Mouse (Mus musculus): ENCODE measurements around the gene Ifitm1.
"Not testable (repeated sequence)": the region's sequence is repeated elsewhere in the genome, so short reads cannot be mapped to it uniquely, and the experiment has no call there.

The Ifitm1 gene

DNA sequence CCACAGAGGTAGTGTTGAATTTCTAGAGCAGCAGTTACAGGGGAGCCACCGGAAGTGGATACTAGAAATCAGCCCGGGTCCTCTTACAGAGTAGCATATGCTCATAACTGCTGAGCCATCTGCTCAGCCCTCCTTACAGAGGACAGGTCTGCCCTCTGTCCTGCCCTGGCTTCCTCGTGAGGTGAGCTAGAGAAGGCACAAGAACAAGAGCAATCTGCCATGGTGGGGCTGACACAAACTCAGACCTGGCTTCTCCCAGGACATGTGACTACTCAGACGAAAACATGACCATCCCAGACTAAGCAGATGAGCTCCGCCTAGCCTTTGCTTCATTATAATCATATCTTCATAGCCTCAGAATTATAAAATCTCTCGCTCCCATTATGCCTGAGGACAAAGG, 15.3 kb upstream of the Ifitm1 start:
- DNase-seq, result no peak

- DNase-seq, result no peak
Observed at GRCm38 (mm10) chr7:140952441-140952840, 14.6 kb upstream of the Ifitm1 start.

DNA sequence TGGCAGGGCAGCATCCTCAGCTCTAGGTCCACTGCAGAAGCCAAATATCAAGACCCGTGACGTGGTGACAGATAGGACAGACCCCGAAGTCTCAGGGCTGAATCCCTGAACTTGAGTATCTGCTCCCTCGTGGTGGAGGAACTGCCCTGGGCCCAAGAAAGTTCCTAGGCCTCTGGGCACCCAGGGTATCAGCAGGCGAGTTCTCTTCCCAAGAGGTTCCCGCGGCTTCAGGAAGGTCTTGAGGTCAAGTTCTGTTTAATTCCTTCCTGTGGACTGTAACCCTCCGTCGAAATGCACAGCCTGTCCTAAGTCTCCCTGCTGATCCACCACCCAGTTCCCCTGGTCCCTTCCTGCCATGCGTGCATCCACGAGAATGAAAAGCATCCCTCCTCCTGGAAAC, 13.9 kb upstream of the Ifitm1 start:
- no peak for DNase-seq

DNA sequence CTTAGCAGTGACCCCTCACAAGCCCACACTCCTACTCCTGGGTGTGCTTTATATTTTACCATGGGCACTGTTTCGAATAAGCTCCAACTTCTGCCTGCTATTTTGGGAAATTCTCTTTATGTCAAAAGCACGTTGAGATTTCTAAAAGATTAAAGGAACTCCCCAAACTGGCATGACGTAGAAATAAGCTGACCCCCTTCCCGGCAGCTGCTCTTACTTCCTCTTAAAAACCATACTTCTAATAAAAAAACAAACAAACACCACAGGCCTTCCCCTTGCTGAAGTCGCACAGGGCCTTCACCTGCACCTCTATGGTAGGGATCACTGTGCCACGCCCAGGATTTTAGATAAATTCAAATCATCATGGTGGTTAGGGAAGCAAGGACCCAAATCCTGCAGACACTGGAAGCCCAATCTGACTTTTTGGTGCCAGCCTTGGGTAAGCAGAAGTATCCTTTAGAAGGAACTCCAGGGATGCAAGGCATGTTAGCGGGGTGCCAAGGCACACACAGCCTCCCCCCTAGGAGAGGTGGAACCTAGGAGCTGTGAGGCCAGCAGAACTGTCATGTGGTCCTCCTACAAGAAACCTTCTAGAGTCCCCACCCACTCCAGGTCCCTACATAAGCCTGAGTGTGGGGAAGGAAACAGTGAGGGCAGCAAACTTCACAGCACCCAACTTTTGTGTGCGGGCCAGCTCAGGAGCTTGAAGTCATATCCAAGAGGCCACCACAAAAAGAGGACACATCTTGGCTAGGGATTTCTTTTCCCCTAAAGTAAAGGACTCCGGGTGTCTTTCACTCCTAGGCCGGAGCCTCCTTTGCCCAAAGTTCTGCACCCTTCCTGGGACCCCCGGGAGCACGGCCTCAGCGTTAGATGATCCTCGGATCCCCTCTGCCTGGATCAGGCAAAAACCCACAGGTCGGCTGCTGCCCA, 13.0 kb upstream of the Ifitm1 start:
- no peak for DNase-seq

GRCm38 (mm10) chr7:140954733-140955071, 12.3 kb upstream of the Ifitm1 start:
- no peak for DNase-seq

DNA sequence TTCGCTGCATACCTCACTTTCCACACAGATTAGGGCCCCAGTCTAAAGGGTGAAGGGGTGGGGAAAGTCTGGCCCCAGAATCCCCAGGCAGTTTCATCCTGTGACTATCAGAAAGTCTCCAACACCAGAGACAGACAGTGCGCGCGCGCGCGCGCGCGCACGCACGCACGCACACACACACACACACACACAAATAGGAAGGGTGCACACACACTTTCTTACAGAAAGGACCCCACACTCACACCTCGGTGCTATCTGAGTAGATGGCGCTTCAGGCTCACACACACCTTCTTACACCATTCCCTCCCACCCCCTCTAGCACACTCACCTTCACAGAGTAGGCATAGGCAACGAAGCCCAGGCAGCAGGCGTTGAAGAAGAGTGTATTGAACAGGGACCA, 11.7 kb upstream of the Ifitm1 start:
- DNase-seq, result no peak

DNA sequence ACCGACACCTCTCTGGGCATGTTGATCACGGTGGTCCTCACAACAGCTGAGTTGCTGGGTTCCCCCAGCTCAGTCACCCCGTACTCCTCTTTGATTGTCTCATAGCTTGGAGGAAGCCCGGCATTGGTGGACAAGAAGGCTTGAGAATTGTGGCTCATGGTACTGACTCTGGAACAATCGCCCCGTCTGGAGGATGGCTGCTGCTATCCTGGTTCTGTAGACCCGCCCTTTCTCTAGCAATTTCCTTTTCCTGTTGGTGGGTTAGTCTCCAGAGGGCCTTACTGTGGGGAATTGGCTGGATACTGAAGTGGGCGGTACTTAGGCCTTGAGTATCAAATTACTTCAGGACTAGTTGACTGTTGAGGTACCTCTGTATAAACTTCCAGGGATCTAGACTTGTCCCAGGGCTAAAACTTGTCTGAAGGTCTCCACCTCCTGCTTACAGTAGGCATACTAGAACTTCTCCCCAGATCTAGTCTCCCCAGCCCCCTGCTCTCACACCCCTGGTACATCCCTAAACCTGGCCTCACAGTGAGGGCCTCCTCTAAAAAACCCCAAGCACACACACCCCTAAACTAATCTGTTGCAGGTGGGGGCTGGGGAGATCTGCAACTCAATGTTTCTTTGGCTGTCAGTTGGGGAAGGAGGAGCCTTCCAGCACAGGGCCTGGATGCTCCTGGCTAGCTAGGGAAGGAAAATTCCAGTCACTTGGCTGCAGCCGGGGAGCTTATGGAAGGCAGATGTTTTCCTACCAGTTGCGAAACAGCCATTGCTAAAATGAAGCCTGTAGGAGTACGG, 11.1 kb upstream of the Ifitm1 start, which contains the start of the genes Gm45717 and Ifitm2:
TSS of gene Gm45717 (minus strand) at position 180 of the 798 bp plus-strand sequence.
TSS of gene Ifitm2 (minus strand) at position 230 of the 798 bp plus-strand sequence.
- no peak for DNase-seq

GRCm38 (mm10) chr7:140956556-140956869, 10.5 kb upstream of the Ifitm1 start:
- DNase-seq, result no peak

DNA sequence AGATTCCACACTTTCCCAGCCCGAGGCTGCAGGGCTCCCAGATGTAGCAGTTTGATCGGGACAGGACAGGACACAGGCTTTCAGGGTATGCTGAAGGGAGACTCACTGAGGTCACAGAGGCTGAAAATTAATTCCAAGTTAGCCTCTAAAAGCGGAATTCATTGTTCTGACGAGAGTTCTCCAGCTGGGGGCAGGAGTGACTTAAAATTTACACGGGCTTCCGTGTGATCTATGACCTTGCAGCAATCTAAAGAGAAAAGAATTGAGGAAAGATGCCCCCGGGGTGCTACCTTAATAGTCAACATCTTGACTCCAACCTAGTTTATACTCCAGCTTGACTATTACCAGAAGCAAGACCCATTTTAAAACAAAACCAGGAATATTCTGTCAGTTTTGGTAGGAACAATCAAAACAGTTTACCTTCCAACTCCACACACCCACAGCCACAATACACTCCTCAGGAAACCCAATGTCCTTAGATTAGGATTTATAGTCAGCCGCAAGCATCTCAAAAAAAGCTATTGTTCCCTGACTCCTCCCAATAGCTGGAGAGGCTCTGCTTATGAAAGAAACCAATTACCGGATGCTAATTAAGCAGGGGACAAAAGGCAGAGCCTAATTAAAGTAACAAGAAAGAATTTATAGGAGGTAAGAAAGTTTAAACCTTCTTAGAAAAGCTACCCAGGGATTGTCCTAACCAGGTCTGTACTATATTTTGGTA, 7.7 kb upstream of the Ifitm1 start:
- DNase-seq, result no peak

DNA sequence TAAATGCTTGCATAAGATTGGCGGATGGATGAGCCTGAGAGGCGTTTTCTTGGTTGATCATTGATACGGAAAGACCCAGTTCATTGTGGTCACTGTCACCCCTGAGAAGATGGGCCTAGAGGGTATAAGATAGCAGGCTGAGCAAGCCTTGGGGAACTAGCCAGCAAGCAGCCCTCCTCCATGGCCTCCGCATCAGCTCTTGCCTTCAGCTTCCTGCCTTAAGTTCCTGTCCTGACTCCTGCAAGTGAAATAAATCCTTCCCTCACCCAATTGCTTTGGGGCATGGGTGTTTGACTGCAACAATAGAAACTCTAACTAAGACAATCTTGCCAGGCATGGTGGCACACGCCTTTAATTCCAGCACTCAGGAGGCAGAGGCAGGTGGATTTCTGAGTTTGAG, 7.0 kb upstream of the Ifitm1 start:
- no peak for DNase-seq

GRCm38 (mm10) chr7:140961416-140961815, 5.6 kb upstream of the Ifitm1 start:
- DNase-seq, result no peak

GRCm38 (mm10) chr7:140962733-140963132, 4.3 kb upstream of the Ifitm1 start:
- DNase-seq, result no peak

- no peak for DNase-seq
Observed at GRCm38 (mm10) chr7:140967862-140968591, 1.0 kb downstream of the Ifitm1 start.

- not testable (repeated sequence) for DNase-seq
Observed at GRCm38 (mm10) chr7:140968710-140969109, 1.7 kb downstream of the Ifitm1 start.

- no peak for DNase-seq
Observed at GRCm38 (mm10) chr7:140970931-140971330, 3.9 kb downstream of the Ifitm1 start.

- no peak for DNase-seq
Observed at GRCm38 (mm10) chr7:140971479-140972171, 4.6 kb downstream of the Ifitm1 start.

- DNase-seq, result no peak
Observed at GRCm38 (mm10) chr7:140973396-140974165, 6.6 kb downstream of the Ifitm1 start.

DNA sequence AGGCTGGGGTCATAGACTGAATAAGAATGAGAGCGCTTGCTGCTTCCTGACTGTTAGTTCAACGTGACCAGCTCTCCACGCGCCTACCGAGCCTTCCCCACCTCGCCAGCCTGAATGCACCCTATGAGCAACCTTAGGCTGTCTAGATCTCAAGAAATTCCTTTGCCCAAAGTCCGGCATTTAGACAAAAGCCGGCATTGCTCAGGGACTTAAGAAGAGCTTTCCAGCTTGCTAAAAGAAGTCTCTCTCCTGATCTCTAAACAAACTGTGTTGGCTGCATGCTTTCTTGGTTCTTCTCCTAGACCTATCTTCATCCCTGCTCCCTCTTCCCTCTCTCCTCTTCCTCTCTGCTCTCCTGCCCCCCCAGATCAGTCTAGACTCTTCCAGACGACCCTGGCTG, 7.9 kb downstream of the Ifitm1 start:
- DNase-seq, result no peak

- DNase-seq, result no peak
Observed at GRCm38 (mm10) chr7:140975465-140975864, 8.4 kb downstream of the Ifitm1 start.

DNA sequence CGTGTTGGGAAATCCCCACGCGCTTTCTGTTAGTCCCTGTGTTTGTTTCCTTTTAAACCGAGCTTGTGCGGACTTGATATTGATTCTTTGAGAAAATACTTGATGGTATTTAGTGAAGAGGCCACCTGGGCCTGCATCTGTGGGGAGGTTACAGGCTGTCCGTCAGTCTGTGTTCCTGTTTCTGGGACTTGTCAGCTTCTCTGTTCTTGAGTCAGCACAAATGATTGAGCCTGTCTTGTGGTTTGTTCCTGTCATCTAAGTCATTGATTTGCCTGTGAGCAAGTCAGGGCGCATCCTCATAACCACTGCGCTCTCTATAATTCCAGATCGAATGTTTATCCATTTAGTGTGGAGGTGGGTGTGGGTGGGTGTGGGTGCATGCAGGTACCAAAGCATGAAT, 9.7 kb downstream of the Ifitm1 start:
- not testable (repeated sequence) for DNase-seq

DNA sequence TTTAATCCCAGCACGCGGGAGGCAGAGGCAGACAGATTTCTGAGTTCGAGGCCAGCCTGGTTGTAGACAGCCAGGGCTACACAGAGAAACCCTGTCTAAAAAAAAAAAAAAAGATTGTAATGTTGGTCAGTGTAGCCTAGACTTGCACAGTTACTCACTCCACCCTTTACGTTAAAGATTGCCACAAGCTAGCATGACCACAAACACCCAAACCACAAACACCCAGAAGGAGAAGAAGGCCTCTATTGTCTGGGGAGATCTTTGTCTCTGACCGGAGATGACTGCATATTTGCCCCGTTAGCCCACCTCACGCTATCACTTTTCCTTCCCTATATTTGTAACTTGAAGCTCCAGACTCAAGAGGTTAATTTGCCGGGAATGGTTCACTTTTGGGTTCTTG, 14.7 kb downstream of the Ifitm1 start:
- no peak for DNase-seq
